Mouse (Mus musculus): ENCODE measurements around the gene Hbq1b. TPM values are rescaled to one million over a fixed set of nuclear protein-coding genes. Genes with fewer than 3 reads are reported as not detected.

Hbq1b gene
- polyA plus RNA-seq, 1 experiment from 2014 or later = 158 TPM

DNA sequence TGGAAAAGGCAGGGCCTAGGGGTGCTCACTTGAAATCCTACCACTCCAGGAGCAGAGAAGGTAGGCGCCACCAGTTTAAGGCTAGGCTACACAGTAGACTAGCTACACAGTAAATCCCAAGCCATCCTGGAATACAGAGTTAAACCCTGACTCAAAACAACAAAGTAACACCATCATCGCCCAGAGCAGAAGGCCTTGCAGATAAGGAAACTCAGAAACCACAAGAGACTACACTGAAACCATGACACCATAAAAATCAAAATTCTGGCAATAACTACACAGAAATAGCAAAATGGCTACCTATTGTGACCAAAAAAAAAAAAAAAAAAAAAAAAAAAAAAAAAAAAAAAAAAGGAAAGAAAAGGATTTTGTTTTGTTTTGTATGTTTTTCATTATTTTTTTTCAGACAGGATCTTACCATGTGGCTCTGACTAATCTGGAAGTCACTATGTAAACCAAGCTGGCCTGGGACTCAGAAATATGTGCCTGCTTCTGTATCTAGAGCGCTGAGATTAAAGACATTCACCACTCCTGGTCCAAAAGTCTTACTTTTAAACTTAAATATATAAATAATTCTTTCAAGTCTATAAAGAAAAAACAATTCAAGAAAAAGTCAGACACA, 21.5 kb upstream of the Hbq1b start:
- peaks cover 4% of the 10 kb centered on the region; the same call in 1 of the 2 replicates for H3K36me3 ChIP-seq (ENCODE audit: control insufficient read depth, insufficient read depth)
- peak; percentile 73 for ATAC-seq (ENCODE audit: low read depth)
- no peaks in the 10 kb centered on the region for H3K9me3 ChIP-seq (replicated peaks; ENCODE audit: control insufficient read depth, low read length)
- WGBS (ENCODE audit: insufficient replicate concordance) = 46% methylated on average over 3 of the region's 3 CpGs
- peaks cover 59% of the 10 kb centered on the region for H3K4me1 ChIP-seq (ENCODE audit: control insufficient read depth, low read depth, low read length)
- no peak overlapping the region for H3K4me3 ChIP-seq (ENCODE audit: low read depth, low read length)
- H3K27me3 ChIP-seq (ENCODE audit: control insufficient read depth, insufficient read depth, low read depth, low read length) = no peaks in the 10 kb centered on the region
- peak overlapping the region; percentile 45 for H3K4me2 ChIP-seq (ENCODE audit: low read depth, low read length)
- H3K9ac ChIP-seq (ENCODE audit: low read depth, low read length) = peak overlapping the region; percentile 68
- peak overlapping the region; percentile 99 for H3K27ac ChIP-seq (ENCODE audit: low read length)

DNA sequence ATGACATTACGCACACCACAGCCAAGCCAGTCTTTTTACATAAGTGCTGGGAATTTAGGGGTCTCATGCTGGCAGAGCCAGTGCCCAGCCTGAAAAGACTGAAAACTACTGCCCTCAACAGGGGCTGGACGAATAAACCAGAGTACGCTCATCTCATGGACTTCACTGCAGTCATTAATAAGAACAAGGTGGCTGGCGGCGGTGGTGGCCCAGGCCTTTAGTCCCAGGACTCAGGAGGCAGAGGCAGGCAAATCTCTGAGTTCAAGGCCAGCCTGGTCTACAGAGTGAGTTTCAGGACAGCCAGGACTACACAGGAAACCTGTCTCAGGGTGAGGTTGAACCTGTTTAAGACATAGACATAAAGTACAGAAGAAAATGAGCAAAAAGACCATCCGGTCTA, 20.6 kb upstream of the Hbq1b start:
- Histone ChIP-seq H3K4me1 (ENCODE audit: control insufficient read depth, low read depth, low read length) (peaks cover 65% of the 10 kb centered on the region), H3K27ac (ENCODE audit: low read length) (peak overlapping the region; percentile 99), H3K9me3 (replicated peaks; ENCODE audit: control insufficient read depth, low read length) (no peaks in the 10 kb centered on the region), H3K4me3 (ENCODE audit: low read depth, low read length) (no peak overlapping the region), H3K27me3 (ENCODE audit: control insufficient read depth, insufficient read depth, low read depth, low read length) (no peaks in the 10 kb centered on the region), H3K36me3 (ENCODE audit: control insufficient read depth, insufficient read depth) (no peaks in the 10 kb centered on the region; the same call in 1 of the 2 replicates), H3K4me2 (ENCODE audit: low read depth, low read length) (peak overlapping the region; percentile 15), H3K9ac (ENCODE audit: low read depth, low read length) (peak overlapping the region; percentile 54)
- 82% methylated on average over 6 of the region's 6 CpGs for WGBS (ENCODE audit: insufficient replicate concordance)
- ATAC-seq (ENCODE audit: low read depth) = no peak

DNA sequence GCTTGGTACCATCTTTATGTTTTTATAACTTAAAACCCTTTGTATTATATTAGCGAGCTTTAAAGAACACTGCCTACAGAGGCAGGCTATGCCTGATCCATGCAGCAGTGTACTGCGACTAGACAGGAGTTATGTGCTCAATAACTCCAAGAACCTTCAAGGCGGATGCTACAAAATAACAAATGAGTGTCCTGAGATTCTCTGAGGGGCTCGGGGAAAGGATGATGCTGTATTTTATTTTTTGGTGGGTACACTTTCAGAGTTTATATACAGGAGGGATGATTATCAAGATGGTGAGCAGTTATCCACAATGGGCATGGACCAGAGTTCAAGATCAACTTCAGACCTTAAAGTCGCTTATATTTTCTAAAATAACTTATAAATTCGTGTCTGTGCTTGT, 20.0 kb upstream of the Hbq1b start:
- Histone ChIP-seq H3K4me3 (ENCODE audit: low read depth, low read length) (peak overlapping the region; percentile 85), H3K4me2 (ENCODE audit: low read depth, low read length) (peak overlapping the region; percentile 74), H3K36me3 (ENCODE audit: control insufficient read depth, insufficient read depth) (no peaks in the 10 kb centered on the region; the same call in 1 of the 2 replicates), H3K4me1 (ENCODE audit: control insufficient read depth, low read depth, low read length) (peaks cover 71% of the 10 kb centered on the region), H3K9ac (ENCODE audit: low read depth, low read length) (peak overlapping the region; percentile 98), H3K9me3 (replicated peaks; ENCODE audit: control insufficient read depth, low read length) (no peaks in the 10 kb centered on the region), H3K27me3 (ENCODE audit: control insufficient read depth, insufficient read depth, low read depth, low read length) (no peaks in the 10 kb centered on the region), H3K27ac (ENCODE audit: low read length) (peak overlapping the region; percentile 99)
- 22% methylated on average over 6 of the region's 6 CpGs for WGBS (ENCODE audit: insufficient replicate concordance)
- ATAC-seq (ENCODE audit: low read depth) = no peak

DNA sequence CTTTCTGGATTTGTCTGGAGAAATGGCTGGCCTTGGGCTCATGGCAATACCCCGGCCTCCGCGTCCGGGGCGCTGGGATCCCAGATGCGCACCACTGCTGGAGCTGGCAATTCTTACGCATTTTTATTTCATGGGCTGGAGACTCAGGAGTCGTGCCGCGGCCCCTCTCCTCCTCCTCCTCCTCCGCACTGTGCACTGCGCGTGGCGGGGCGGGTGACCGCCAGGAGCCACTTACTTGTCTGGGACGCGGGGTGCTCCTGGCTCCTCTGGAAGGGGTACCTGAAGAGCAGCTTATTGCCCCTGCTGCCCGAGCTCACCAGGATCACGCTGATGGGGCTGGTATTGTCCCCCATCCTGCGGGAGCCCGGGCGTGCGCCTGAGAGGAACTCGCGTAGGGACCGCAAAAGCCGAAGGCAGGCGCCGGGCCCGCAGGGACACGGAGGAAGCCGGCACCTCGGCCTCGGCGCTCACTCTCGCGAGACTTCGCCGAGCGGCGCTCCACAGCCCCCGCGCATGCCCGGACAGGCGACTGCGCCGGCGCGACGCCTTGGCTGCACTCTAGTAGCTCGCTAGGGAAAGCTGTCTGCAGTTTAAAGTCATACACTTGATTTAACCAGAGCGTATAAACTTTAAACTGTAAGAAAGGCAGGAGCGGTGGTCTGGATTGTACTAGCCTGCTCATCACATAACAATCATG, 19.4 kb upstream of the Hbq1b start, which contains the start of gene Nprl3:
Nprl3 (minus strand) TSS at position 520 of the 697 bp plus-strand sequence.
- Histone ChIP-seq H3K4me3 (ENCODE audit: low read depth, low read length) (peak within 1 kb of the TSS; percentile 85), H3K9ac (ENCODE audit: low read depth, low read length) (peak within 1 kb of the TSS; percentile 98), H3K36me3 (ENCODE audit: control insufficient read depth, insufficient read depth) (no peaks in the 10 kb centered on the region; the same call in 1 of the 2 replicates), H3K9me3 (replicated peaks; ENCODE audit: control insufficient read depth, low read length) (no peaks in the 10 kb centered on the region), H3K27me3 (ENCODE audit: control insufficient read depth, insufficient read depth, low read depth, low read length) (no peaks in the 10 kb centered on the region), H3K4me1 (ENCODE audit: control insufficient read depth, low read depth, low read length) (peaks cover 70% of the 10 kb centered on the region), H3K27ac (ENCODE audit: low read length) (peak within 1 kb of the TSS; percentile 99), H3K4me2 (ENCODE audit: low read depth, low read length) (peak within 1 kb of the TSS; percentile 74)
- WGBS (ENCODE audit: insufficient replicate concordance) = under 1% methylated on average over 54 of the region's 54 CpGs
- ATAC-seq (ENCODE audit: low read depth) = peak; percentile 77

DNA sequence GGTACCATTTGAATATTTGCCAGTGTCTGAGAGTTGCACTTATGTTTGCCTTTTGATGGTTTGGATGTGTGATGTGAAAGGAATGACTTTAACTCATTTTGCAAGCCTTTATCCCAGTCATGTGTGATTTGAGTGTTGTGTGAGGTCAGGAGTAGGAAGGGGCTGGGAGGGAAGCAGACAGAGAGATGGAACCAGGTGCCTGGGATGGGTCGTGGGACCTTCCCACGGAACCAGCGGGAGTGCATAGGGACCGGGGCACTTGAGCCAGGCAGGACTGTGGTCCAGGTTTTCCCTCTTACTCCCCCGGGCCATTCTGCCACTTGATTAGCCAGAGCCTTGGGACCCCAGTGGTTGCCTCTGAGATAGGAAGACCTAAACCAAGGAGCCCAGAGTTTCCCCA, 18.8 kb upstream of the Hbq1b start:
- Histone ChIP-seq H3K4me2 (ENCODE audit: low read depth, low read length) (peak overlapping the region; percentile 74), H3K4me3 (ENCODE audit: low read depth, low read length) (peak overlapping the region; percentile 85), H3K9me3 (replicated peaks; ENCODE audit: control insufficient read depth, low read length) (no peaks in the 10 kb centered on the region), H3K36me3 (ENCODE audit: control insufficient read depth, insufficient read depth) (no peaks in the 10 kb centered on the region), H3K27me3 (ENCODE audit: control insufficient read depth, insufficient read depth, low read depth, low read length) (no peaks in the 10 kb centered on the region), H3K27ac (ENCODE audit: low read length) (peak overlapping the region; percentile 99), H3K4me1 (ENCODE audit: control insufficient read depth, low read depth, low read length) (peaks cover 64% of the 10 kb centered on the region), H3K9ac (ENCODE audit: low read depth, low read length) (peak overlapping the region; percentile 98)
- 17% methylated on average over 5 of the region's 5 CpGs for WGBS (ENCODE audit: insufficient replicate concordance)
- peak; percentile 3; the same call in 1 of the 2 replicates for ATAC-seq (ENCODE audit: low read depth)

DNA sequence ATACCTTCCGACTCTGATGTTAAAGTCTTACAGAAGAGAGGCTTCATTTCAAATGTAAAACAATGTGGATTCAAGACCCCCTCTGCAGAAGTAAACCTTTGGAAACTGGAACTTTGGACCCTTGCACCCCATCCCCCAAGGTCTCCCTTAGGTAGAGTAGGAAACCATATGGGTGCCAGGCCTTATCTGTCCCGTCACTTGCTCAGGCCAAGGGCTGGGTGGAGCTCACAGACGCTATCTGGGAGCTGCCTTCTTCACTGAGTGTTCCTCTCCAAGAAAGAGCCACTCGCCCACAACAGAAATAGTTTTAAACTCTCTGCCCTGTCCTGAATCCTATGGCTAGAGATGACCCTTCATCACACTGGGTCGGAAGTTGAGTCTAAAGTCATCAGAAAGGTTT, 17.8 kb upstream of the Hbq1b start:
- Histone ChIP-seq H3K4me2 (ENCODE audit: low read depth, low read length) (peak overlapping the region; percentile 74), H3K4me3 (ENCODE audit: low read depth, low read length) (peak overlapping the region; percentile 85), H3K4me1 (ENCODE audit: control insufficient read depth, low read depth, low read length) (peaks cover 57% of the 10 kb centered on the region), H3K27me3 (ENCODE audit: control insufficient read depth, insufficient read depth, low read depth, low read length) (no peaks in the 10 kb centered on the region), H3K36me3 (ENCODE audit: control insufficient read depth, insufficient read depth) (no peaks in the 10 kb centered on the region), H3K9ac (ENCODE audit: low read depth, low read length) (peak overlapping the region; percentile 98), H3K9me3 (replicated peaks; ENCODE audit: control insufficient read depth, low read length) (no peaks in the 10 kb centered on the region), H3K27ac (ENCODE audit: low read length) (peak overlapping the region; percentile 99)
- WGBS (ENCODE audit: insufficient replicate concordance) = 19% methylated on average over 5 of the region's 5 CpGs
- peak; percentile 87 for ATAC-seq (ENCODE audit: low read depth)

DNA sequence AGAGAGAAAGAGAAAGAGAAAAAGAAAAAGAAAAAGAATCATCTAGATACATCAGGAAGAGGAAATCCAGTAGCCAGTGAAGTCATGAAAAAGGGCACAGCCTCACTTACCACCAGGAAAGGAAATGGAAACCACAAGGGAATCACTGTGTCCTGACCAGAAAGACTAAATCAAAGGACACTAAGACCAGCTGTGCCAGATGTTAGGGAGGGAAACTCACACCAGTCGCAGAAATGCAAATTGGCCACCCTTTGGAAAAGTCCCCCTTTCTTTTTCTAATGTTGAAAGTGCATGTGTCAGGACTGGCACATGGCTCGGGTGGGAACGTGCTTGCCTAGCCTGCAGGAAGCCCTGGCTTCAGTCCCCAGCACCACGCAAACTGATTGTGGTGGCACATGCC, 15.6 kb upstream of the Hbq1b start:
- no peak overlapping the region for H3K4me3 ChIP-seq (ENCODE audit: low read depth, low read length)
- peak overlapping the region; percentile 45 for H3K9ac ChIP-seq (ENCODE audit: low read depth, low read length)
- no peaks in the 10 kb centered on the region for H3K27me3 ChIP-seq (ENCODE audit: control insufficient read depth, insufficient read depth, low read depth, low read length)
- H3K9me3 ChIP-seq (replicated peaks; ENCODE audit: control insufficient read depth, low read length) = no peaks in the 10 kb centered on the region
- ATAC-seq (ENCODE audit: low read depth) = no peak
- H3K4me2 ChIP-seq (ENCODE audit: low read depth, low read length) = no peak overlapping the region
- no peaks in the 10 kb centered on the region for H3K36me3 ChIP-seq (ENCODE audit: control insufficient read depth, insufficient read depth)
- WGBS (ENCODE audit: insufficient replicate concordance) = 42% methylated on average over 4 of the region's 4 CpGs
- H3K4me1 ChIP-seq (ENCODE audit: control insufficient read depth, low read depth, low read length) = peaks cover 40% of the 10 kb centered on the region
- peak overlapping the region; percentile 73 for H3K27ac ChIP-seq (ENCODE audit: low read length)

DNA sequence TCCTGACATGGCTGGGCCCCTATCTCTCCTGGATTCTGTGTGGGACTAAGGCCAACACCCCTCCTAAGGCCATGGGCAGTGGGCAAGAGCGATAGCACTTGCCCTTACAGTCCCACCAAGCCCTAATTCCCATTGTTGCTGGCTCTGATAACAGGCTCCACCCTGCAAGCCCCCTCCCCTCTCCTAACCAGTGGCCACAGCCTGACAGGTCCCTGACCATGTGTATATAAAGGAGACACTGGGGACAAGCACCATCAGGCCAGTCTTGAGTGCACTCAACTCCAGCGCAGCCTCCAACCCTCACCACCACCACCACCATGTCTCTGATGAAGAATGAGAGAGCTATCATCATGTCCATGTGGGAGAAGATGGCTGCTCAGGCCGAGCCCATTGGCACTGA, 10.4 kb upstream of the Hbq1b start, which contains the start of gene Hba-x:
Hba-x (plus strand) TSS at position 54 of the 400 bp plus-strand sequence.
- 72% methylated on average over 3 of the region's 3 CpGs for WGBS (ENCODE audit: insufficient replicate concordance)
- no peak for ATAC-seq (ENCODE audit: low read depth)
- Histone ChIP-seq H3K9ac (ENCODE audit: low read depth, low read length) (0 out of 2 replicates have a peak within 1 kb of the TSS, but pooled peaks have one; percentile 23), H3K4me1 (ENCODE audit: control insufficient read depth, low read depth, low read length) (peaks cover 25% of the 10 kb centered on the region), H3K27me3 (ENCODE audit: control insufficient read depth, insufficient read depth, low read depth, low read length) (peaks cover 16% of the 10 kb centered on the region), H3K27ac (ENCODE audit: low read length) (peak within 1 kb of the TSS; percentile 43; the same call in 1 of the 2 replicates), H3K36me3 (ENCODE audit: control insufficient read depth, insufficient read depth) (no peaks in the 10 kb centered on the region), H3K4me3 (ENCODE audit: low read depth, low read length) (no peak within 1 kb of the TSS), H3K4me2 (ENCODE audit: low read depth, low read length) (no peak within 1 kb of the TSS), H3K9me3 (replicated peaks; ENCODE audit: control insufficient read depth, low read length) (no peaks in the 10 kb centered on the region)

All from liver, embryonic 16.5 days (tissue).